ENCODE assay signal across 8 mouse cellular contexts in genomic region chr17:30004203-30005102, GRCm38 (mm10). TPM values are rescaled to one million over a fixed set of nuclear protein-coding genes. Genes with fewer than 3 reads are reported as not detected.
DNase-seq lines count a peak whose midpoint lies in the region; ATAC-seq lines count a peak whose summit lies in the region.

TSS of gene Zfand3 (plus strand) at chr17:30004733.

- peak; percentile 88 for ATAC-seq in megakaryocyte progenitor cell, adult 5-6 weeks (replicated peaks; ENCODE audit: poor library complexity)

- DNase-seq in adipocyte (ENCODE audit: low spot score), result peak; percentile 99
- DNase-seq in embryo, embryonic 10 days (ENCODE audit: low spot score), result peak; percentile 96
- DNase-seq in gastrocnemius, postnatal 10 days, result peak; percentile 97
- DNase-seq in induced T-regulatory cell, adult 2 months (ENCODE audit: low read depth), result peak; percentile 96
- DNase-seq in left cerebral cortex, adult 9 months (ENCODE audit: low spot score in 2 of 2), result peak; percentile 67 to 90
- peak; percentile 88 for DNase-seq in right cerebral cortex, postnatal 14 days
- peak; percentile 93 to 94 for DNase-seq in urinary bladder, postnatal 36 days (ENCODE audit: low spot score in 2 of 2)

RNA-seq across cellular contexts. Expression of gene Zfand3, which starts in this region (rescaled TPM):
- total RNA-seq in gastrocnemius, postnatal 10 days (2021), result 100 to 1,000 TPM; 111 to 119 TPM
- total RNA-seq in megakaryocyte progenitor cell, adult 5-6 weeks (2015), result 16.2 and 18.1 TPM in 2 replicates
- 9.1 and 11.4 TPM in 2 replicates for total RNA-seq in megakaryocyte progenitor cell, adult 5-6 weeks (2017)

Comparison
In these comparisons a context has a peak if more than half of its experiments do, and no peak if none do; other contexts are left out.
1. Peak in every context shown above with its lines: DNase-seq and ATAC-seq.
2. RNA of gene Zfand3 (total RNA-seq): 111 to 119 TPM in gastrocnemius, postnatal 10 days; 9.1 to 18.1 TPM in megakaryocyte progenitor cell, adult 5-6 weeks; every median in the first group is over 4 times any median in the second.